Mouse (Mus musculus) regulatory T cell (primary cell): ENCODE results near the gene Unc13b.

ENCODE experiments used
- in situ Hi-C: fragments of 300-600 bp; cut with MboI, MseI; formaldehyde crosslinking; loops from one replicate; pipeline ENCODE4 v1.15.1; 2025; ENCODE audit warnings: high pct_unique_total_duplicates

The Unc13b gene

GRCm38 (mm10) chr4:43058753-43059654, at the start of gene Unc13b:
TSS of gene Unc13b (plus strand) at chr4:43058953.
- in situ Hi-C loops: no loop called here

- in situ Hi-C loops: loop anchor here (25.0 kb wide), 1 partner anchor 1723 kb away; the partner anchor contains the start of gene Ubap2
Measured at GRCm38 (mm10) chr4:43010161-43011038, 48.4 kb upstream of the Unc13b start, which contains the start of gene Fancg. TSS of gene Fancg (minus strand) at chr4:43010506.

- in situ Hi-C loops: loop anchor here (25.0 kb wide), 1 partner anchor 1725 kb away; the partner anchor contains the start of gene Ubap2
Measured at GRCm38 (mm10) chr4:43012091-43012490, 46.7 kb upstream of the Unc13b start.

- in situ Hi-C loops: loop anchor here (25.0 kb wide), 1 partner anchor 1731 kb away; the partner anchor contains the start of gene Ubap2
Measured at GRCm38 (mm10) chr4:43018156-43018555, 40.6 kb upstream of the Unc13b start.

GRCm38 (mm10) chr4:43019176-43019575, 39.6 kb upstream of the Unc13b start:
- in situ Hi-C loops: loop anchor here (25.0 kb wide), 1 partner anchor 1732 kb away; the partner anchor contains the start of gene Ubap2

- in situ Hi-C loops: loop anchor here (25.0 kb wide), 1 partner anchor 1733 kb away; the partner anchor contains the start of gene Ubap2
Measured at GRCm38 (mm10) chr4:43019641-43020465, 38.9 kb upstream of the Unc13b start.

GRCm38 (mm10) chr4:43020876-43021275, 37.9 kb upstream of the Unc13b start:
- in situ Hi-C loops: loop anchor here (25.0 kb wide), 1 partner anchor 1734 kb away; the partner anchor contains the start of gene Ubap2

GRCm38 (mm10) chr4:43021341-43021740, 37.4 kb upstream of the Unc13b start:
- in situ Hi-C loops: loop anchor here (25.0 kb wide), 1 partner anchor 1734 kb away; the partner anchor contains the start of gene Ubap2

- in situ Hi-C loops: loop anchor here (5.0 to 25.0 kb wide), 4 partner anchors 538 to 1737 kb away; partner anchors contain the start of genes Creb3, Dnaic1, Fam219a and Glipr2
Measured at GRCm38 (mm10) chr4:43024673-43025072, 34.1 kb upstream of the Unc13b start.

- in situ Hi-C loops: loop anchor here (5.0 to 25.0 kb wide), 3 partner anchors 537 to 1463 kb away; partner anchors contain the start of genes Creb3, Dnaic1, Fam219a and Glipr2
Measured at GRCm38 (mm10) chr4:43025084-43025960, 33.4 kb upstream of the Unc13b start, which contains the start of gene Pigo. TSS of gene Pigo (minus strand) at chr4:43025819.

- in situ Hi-C loops: loop anchor here (5.0 to 25.0 kb wide), 3 partner anchors 533 to 1467 kb away; partner anchors contain the start of genes Creb3, Dnaic1, Fam219a and Glipr2
Measured at GRCm38 (mm10) chr4:43029121-43029520, 29.6 kb upstream of the Unc13b start.

- in situ Hi-C loops: loop anchor here (5.0 to 25.0 kb wide), 3 partner anchors 533 to 1467 kb away; partner anchors contain the start of genes Creb3, Dnaic1, Fam219a and Glipr2
Measured at GRCm38 (mm10) chr4:43029749-43030148, 29.0 kb upstream of the Unc13b start.

- in situ Hi-C loops: loop anchor here (25.0 kb wide), 2 partner anchors 932 to 1468 kb away; partner anchors contain the start of genes Dnaic1, Fam219a and Glipr2
Measured at GRCm38 (mm10) chr4:43030352-43030751, 28.4 kb upstream of the Unc13b start.

- in situ Hi-C loops: loop anchor here (25.0 kb wide), 2 partner anchors 931 to 1469 kb away; partner anchors contain the start of genes Dnaic1, Fam219a and Glipr2
Measured at GRCm38 (mm10) chr4:43030780-43031230, 27.9 kb upstream of the Unc13b start.

- in situ Hi-C loops: loop anchor here (25.0 kb wide), 2 partner anchors 931 to 1469 kb away; partner anchors contain the start of genes Dnaic1, Fam219a and Glipr2
Measured at GRCm38 (mm10) chr4:43031237-43031995, 27.3 kb upstream of the Unc13b start, which contains the start of gene Stoml2. TSS of gene Stoml2 (minus strand) at chr4:43031710.

- in situ Hi-C loops: loop anchor here (25.0 kb wide), 2 partner anchors 930 to 1470 kb away; partner anchors contain the start of genes Dnaic1, Fam219a and Glipr2
Measured at GRCm38 (mm10) chr4:43032501-43032900, 26.3 kb upstream of the Unc13b start.

GRCm38 (mm10) chr4:43033481-43033880, 25.3 kb upstream of the Unc13b start:
- in situ Hi-C loops: loop anchor here (25.0 kb wide), 2 partner anchors 929 to 1471 kb away; partner anchors contain the start of genes Dnaic1, Fam219a and Glipr2
